Mouse (Mus musculus): ENCODE measurements around the gene Il34.

DNA sequence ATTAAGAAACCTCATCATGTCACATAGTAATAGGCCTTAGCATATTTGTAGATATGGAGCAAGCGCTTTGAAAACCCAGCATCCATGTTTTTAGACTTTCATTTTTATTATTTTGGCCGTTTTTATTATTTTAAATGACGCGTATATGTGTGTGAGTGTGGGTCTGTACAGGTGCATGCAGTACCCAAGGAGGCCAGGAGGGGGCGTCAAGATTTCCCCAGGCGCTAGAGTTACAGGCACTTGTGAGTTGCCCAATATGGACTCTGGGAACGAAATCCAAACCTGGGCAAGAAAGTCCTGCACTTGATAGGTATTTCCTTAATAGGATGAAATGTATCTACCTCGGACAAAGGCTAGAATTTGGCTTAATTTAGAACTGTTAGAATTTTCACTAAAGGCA, 30.4 kb downstream of the Il34 start:
- TF ChIP-seq CTCF (IDR thresholded peaks at IDR 0.05; ENCODE audit: insufficient read depth, low read depth, low read length): peak; percentile 38; the same call in 1 of the 2 replicates
- no peak for TF ChIP-seq POLR2A (IDR thresholded peaks at IDR 0.05; ENCODE audit: insufficient read depth, low read depth, low read length)

All from olfactory bulb, adult 2 months (tissue).